Mouse (Mus musculus) neutrophil, adult 5-6 weeks (primary cell): ENCODE results near the gene Folr1. TPM values are rescaled to one million over a fixed set of nuclear protein-coding genes. Genes with fewer than 3 reads are reported as not detected.

Experiments used
- ATAC-seq: fragments of 151-379, 151-347 bp; 2 replicates; pipeline ENCODE4 v1.8.0; 2017; ENCODE audit warnings: mild to moderate bottlenecking, moderate TSS enrichment; ENCODE audit not compliant: insufficient number of reproducible peaks, poor library complexity, low FRiP score, severe bottlenecking; ENCODE audit errors: extremely low read depth
- total RNA-seq: library from RNA; stranded (forward); fragments of 200-1000 nt; gene quantifications from 2 replicates; pipeline ENCODE4 v1.2.3, GENCODE M21; 2017

Gene Folr1
- total RNA-seq, 1 experiment from 2014 or later = 1.0 TPM

GRCm38 (mm10) chr7:101875978-101876377, 5.4 kb upstream of the Folr1 start:
- no peak for ATAC-seq

- ATAC-seq = no peak
These were observed 708 bp upstream of the Folr1 start for GRCm38 (mm10) chr7:101871296-101871695.

GRCm38 (mm10) chr7:101869163-101869500, 1.5 kb downstream of the Folr1 start:
- no peak for ATAC-seq

GRCm38 (mm10) chr7:101868241-101869162, 2.1 kb downstream of the Folr1 start:
- ATAC-seq = no peak

- no peak for ATAC-seq
These were observed 3.1 kb downstream of the Folr1 start for GRCm38 (mm10) chr7:101867482-101867881.

- no peak for ATAC-seq
These were observed 3.9 kb downstream of the Folr1 start for GRCm38 (mm10) chr7:101866491-101867265.

- ATAC-seq = no peak
These were observed 7.2 kb downstream of the Folr1 start, which contains the start of gene Anapc15 for GRCm38 (mm10) chr7:101863415-101863814. Gene Anapc15, plus strand, starts transcription at chr7:101863715.

GRCm38 (mm10) chr7:101862291-101862690, 8.3 kb downstream of the Folr1 start:
- ATAC-seq = no peak

- ATAC-seq = no peak
These were observed 9.6 kb downstream of the Folr1 start for GRCm38 (mm10) chr7:101860978-101861377.

GRCm38 (mm10) chr7:101858362-101858761, 12.2 kb downstream of the Folr1 start:
- no peak for ATAC-seq

- no peak for ATAC-seq
These were observed 13.5 kb downstream of the Folr1 start, which contains the start of gene Folr2 for GRCm38 (mm10) chr7:101857094-101857493. Gene Folr2, minus strand, starts transcription at chr7:101857194.

- no peak for ATAC-seq
These were observed 16.8 kb downstream of the Folr1 start for GRCm38 (mm10) chr7:101853816-101854215.

- ATAC-seq = no peak
These were observed 17.7 kb downstream of the Folr1 start for GRCm38 (mm10) chr7:101852846-101853245.

GRCm38 (mm10) chr7:101851689-101852088, 18.9 kb downstream of the Folr1 start:
- ATAC-seq = no peak

GRCm38 (mm10) chr7:101847934-101848333, 22.7 kb downstream of the Folr1 start:
- ATAC-seq = no peak

GRCm38 (mm10) chr7:101844186-101844585, 26.4 kb downstream of the Folr1 start:
- no peak for ATAC-seq

GRCm38 (mm10) chr7:101837606-101838471, 32.7 kb downstream of the Folr1 start, which contains the start of gene Inppl1:
Gene Inppl1, minus strand, starts transcription at chr7:101838229.
- no peak for ATAC-seq

- ATAC-seq = no peak
These were observed 33.4 kb downstream of the Folr1 start for GRCm38 (mm10) chr7:101837154-101837605.
